Mouse (Mus musculus) G1E-ER4 (cell line): ENCODE measurements around the gene Sox2. TPM values are rescaled to one million over a fixed set of nuclear protein-coding genes. Genes with fewer than 3 reads are reported as not detected.

Experiments
- GATA1 ChIP-seq: IDR thresholded peaks from one replicate; pipeline ENCODE4 v1.8.0; 2012; ENCODE audit warnings: low read length, inconsistent platforms
- polyA plus RNA-seq: library from polyadenylated mRNA; stranded (reverse); fragments of >175 nt; gene quantifications from 2 replicates; pipeline ENCODE4 v1.2.3, GENCODE M21; 2012

Gene Sox2
- polyA plus RNA-seq, 1 experiment: not detected

GRCm38 (mm10) chr3:34692394-34692745 lies 42.2 kb downstream of the Sox2 start:
- TF ChIP-seq GATA1: no peak
